Mouse (Mus musculus) hindbrain, embryonic 10.5 days (tissue): Measurements from ENCODE around the gene Rab11fip3. TPM values are rescaled to one million over a fixed set of nuclear protein-coding genes. Genes with fewer than 3 reads are reported as not detected.
"Not testable (repeated sequence)": the region's sequence is repeated elsewhere in the genome, so short reads cannot be mapped to it uniquely, and the experiment has no call there.

Source experiments
- DNase-seq: peaks from one replicate; pipeline ENCODE4 v3.0.0-alpha.2; 2017; ENCODE audit warnings: low spot score
- H3K27ac ChIP-seq: fragments of 300-500 bp; sonication (generic); 2 replicates; pipeline ENCODE4 v1.5.1; 2016; ENCODE audit warnings: mild to moderate bottlenecking, moderate library complexity
- H3K27me3 ChIP-seq: fragments of 300-500 bp; sonication (generic); 2 replicates; pipeline ENCODE4 v1.6.1; 2016; ENCODE audit warnings: mild to moderate bottlenecking; ENCODE audit not compliant: poor library complexity, insufficient read depth, severe bottlenecking
- H3K36me3 ChIP-seq: fragments of 300-500 bp; sonication (generic); 2 replicates; pipeline ENCODE4 v1.6.1; 2016; ENCODE audit warnings: mild to moderate bottlenecking, moderate library complexity
- H3K4me1 ChIP-seq: fragments of 300-500 bp; sonication (generic); replicated peaks from 2 replicates; pipeline ENCODE4 v1.6.1; 2016; ENCODE audit warnings: mild to moderate bottlenecking
- H3K4me3 ChIP-seq: fragments of 300-500 bp; sonication (generic); 2 replicates; pipeline ENCODE4 v1.5.1; 2016; ENCODE audit warnings: mild to moderate bottlenecking, moderate library complexity
- H3K9me3 ChIP-seq: fragments of 300-500 bp; sonication (generic); 2 replicates; pipeline ENCODE4 v1.6.1; 2016; ENCODE audit warnings: mild to moderate bottlenecking, moderate library complexity
- WGBS: fragments of 180-500 bp; shearing (Covaris S2); methylation state at CpG from one replicate; pipeline ENCODE4 v1.1.7; 2016; 5-methylcytosine and 5-hydroxymethylcytosine counted together
- polyA plus RNA-seq: library from polyadenylated mRNA; unstranded; fragments of >200 nt; fragmentation: Nextera tagmentation; extraction: Ambion mirVana; gene quantifications from 2 replicates; pipeline ENCODE4 v1.2.1, GENCODE M21; 2016

Rab11fip3 gene
- polyA plus RNA-seq, 1 experiment from 2014 or later, result 30.9 TPM

- Histone ChIP-seq H3K4me1 (peaks cover 11% of the 10 kb centered on the region), H3K36me3 (no peaks in the 10 kb centered on the region), H3K9me3 (no peaks in the 10 kb centered on the region), H3K27ac (no peak overlapping the region), H3K27me3 (peaks cover 8% of the 10 kb centered on the region), H3K4me3 (no peak overlapping the region)
- DNase-seq, result no peak
- WGBS, result 63% methylated on average over 4 of the region's 4 CpGs
These were observed 36.3 kb upstream of the Rab11fip3 start for GRCm38 (mm10) chr17:26105619-26106018.

DNA sequence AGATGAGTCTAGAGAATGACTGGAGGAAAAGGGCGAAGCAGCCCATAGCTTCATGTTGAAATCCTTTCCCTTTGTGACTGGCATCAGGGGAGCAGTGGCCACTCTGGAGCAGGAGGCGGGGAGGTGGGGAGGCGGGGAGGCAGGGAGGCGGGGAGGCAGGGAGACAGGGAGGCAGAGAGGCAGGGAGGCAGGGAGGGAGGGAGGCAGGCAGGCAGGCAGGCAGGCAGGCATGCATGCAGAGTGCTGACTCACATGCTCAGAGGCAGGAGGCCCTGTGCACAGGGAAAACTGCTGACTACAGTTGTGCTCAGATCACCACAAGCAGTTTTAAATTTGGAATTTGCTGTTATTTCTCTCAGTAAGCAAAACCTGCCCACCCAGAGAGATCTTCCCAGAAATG is 32.1 kb upstream of the Rab11fip3 start:
- peaks cover 5% of the 10 kb centered on the region; the same call in 1 of the 2 replicates for H3K4me1 ChIP-seq
- no peaks in the 10 kb centered on the region for H3K27me3 ChIP-seq
- no peaks in the 10 kb centered on the region for H3K9me3 ChIP-seq
- H3K36me3 ChIP-seq, result no peaks in the 10 kb centered on the region
- H3K27ac ChIP-seq, result no peak overlapping the region
- 36% methylated on average over 4 of the region's 4 CpGs for WGBS
- H3K4me3 ChIP-seq, result no peak overlapping the region
- no peak for DNase-seq

DNA sequence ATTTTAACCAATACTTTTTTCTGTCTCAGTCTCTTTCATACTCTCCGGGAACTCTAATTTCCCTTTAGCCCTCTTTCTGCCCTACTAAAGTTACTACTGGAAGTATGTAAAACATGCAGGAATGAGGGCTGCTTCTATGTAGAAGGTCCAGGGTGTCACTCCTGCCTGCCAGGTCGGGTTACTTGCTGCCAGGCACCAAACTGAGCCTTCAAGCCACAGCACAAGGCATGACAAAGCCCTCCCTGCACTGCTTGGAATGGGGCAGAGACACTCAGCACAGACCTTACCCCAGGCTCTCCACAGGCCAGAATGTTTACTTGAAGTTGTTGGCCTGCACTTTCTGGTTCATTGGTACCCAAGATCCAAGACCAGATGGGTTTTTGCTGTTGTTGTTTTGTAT is 30.8 kb upstream of the Rab11fip3 start:
- Histone ChIP-seq H3K4me3 (no peak overlapping the region), H3K27ac (no peak overlapping the region), H3K9me3 (no peaks in the 10 kb centered on the region), H3K27me3 (no peaks in the 10 kb centered on the region), H3K4me1 (peaks cover 9% of the 10 kb centered on the region), H3K36me3 (no peaks in the 10 kb centered on the region)
- no peak for DNase-seq
- WGBS, result 46% methylated on average over 2 of the region's 2 CpGs

GRCm38 (mm10) chr17:26099316-26099715 is 30.0 kb upstream of the Rab11fip3 start:
- H3K27ac ChIP-seq, DNase-seq, H3K9me3 ChIP-seq, H3K27me3 ChIP-seq, H3K36me3 ChIP-seq, H3K4me3 ChIP-seq: not testable (repeated sequence)
- 63% methylated on average over 3 of the region's 3 CpGs for WGBS
- H3K4me1 ChIP-seq, result peaks cover 17% of the 10 kb centered on the region

- H3K36me3 ChIP-seq, result peaks cover 4% of the 10 kb centered on the region
- no peaks in the 10 kb centered on the region for H3K27me3 ChIP-seq
- WGBS, result 90% methylated on average over 7 of the region's 7 CpGs
- H3K9me3 ChIP-seq, result no peaks in the 10 kb centered on the region
- H3K4me3 ChIP-seq, result no peak overlapping the region
- H3K27ac ChIP-seq, result no peak overlapping the region
- no peak for DNase-seq
- peaks cover 22% of the 10 kb centered on the region for H3K4me1 ChIP-seq
These were observed 29.1 kb upstream of the Rab11fip3 start for GRCm38 (mm10) chr17:26098461-26098860.

DNA sequence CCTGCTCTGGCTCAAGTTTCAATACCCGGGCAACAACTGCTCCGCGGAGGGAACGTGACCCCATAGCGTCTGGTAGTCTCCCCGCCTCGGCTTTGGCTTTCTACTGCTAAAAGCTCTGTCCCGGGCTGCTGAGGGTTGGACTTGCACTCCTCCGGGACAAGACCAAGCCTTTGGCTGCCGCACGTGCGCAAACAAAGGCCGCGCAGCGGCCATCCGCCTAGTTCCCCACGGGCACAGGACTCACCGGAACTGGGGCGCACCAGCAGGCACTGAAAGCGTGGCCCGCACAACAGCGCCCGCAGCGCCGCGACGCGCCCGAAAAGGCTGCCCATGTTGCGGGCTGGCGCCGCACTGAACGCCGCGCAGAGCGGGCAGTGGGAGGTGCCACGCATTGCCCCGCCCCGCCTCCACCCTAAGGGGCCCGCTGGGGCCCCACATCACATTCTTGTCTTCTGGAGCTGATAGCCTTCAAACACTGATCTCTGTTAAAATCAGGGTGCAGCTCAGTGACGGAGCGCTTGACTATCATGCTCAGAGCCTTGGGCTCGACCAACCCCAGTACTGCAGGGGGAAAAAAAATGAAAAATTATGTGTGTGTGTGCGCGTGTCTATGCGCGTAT is 25.9 kb upstream of the Rab11fip3 start, which contains the start of gene Nme4:
Gene Nme4 (minus strand): TSS at position 482 of the 620 bp plus-strand sequence.
- 5% methylated on average over 47 of the region's 47 CpGs for WGBS
- Histone ChIP-seq H3K36me3 (peaks cover 27% of the 10 kb centered on the region), H3K9me3 (0 out of 2 replicates have a peak, but pooled peaks cover 4% of the 10 kb centered on the region), H3K4me3 (peak within 1 kb of the TSS; percentile 82), H3K27me3 (no peaks in the 10 kb centered on the region), H3K4me1 (peaks cover 18% of the 10 kb centered on the region), H3K27ac (peak within 1 kb of the TSS; percentile 97)
- peak; percentile 80 for DNase-seq

GRCm38 (mm10) chr17:26094531-26095110 is 25.3 kb upstream of the Rab11fip3 start:
- Histone ChIP-seq H3K4me3 (peak overlapping the region; percentile 82), H3K27ac (peak overlapping the region; percentile 97), H3K9me3 (0 out of 2 replicates have a peak, but pooled peaks cover 4% of the 10 kb centered on the region), H3K4me1 (peaks cover 25% of the 10 kb centered on the region), H3K27me3 (no peaks in the 10 kb centered on the region), H3K36me3 (peaks cover 27% of the 10 kb centered on the region)
- DNase-seq, result no peak
- WGBS, result 27% methylated on average over 9 of the region's 9 CpGs

GRCm38 (mm10) chr17:26089905-26090632 is 20.7 kb upstream of the Rab11fip3 start, which contains the start of gene Decr2:
Decr2 (minus strand) TSS chr17:26090337.
- peak; percentile 90 for DNase-seq
- Histone ChIP-seq H3K27ac (peak within 1 kb of the TSS; percentile 77), H3K4me1 (peaks cover 21% of the 10 kb centered on the region), H3K27me3 (no peaks in the 10 kb centered on the region), H3K9me3 (0 out of 2 replicates have a peak, but pooled peaks cover 4% of the 10 kb centered on the region), H3K4me3 (peak within 1 kb of the TSS; percentile 60), H3K36me3 (peaks cover 32% of the 10 kb centered on the region)
- 2% methylated on average over 32 of the region's 32 CpGs for WGBS

DNA sequence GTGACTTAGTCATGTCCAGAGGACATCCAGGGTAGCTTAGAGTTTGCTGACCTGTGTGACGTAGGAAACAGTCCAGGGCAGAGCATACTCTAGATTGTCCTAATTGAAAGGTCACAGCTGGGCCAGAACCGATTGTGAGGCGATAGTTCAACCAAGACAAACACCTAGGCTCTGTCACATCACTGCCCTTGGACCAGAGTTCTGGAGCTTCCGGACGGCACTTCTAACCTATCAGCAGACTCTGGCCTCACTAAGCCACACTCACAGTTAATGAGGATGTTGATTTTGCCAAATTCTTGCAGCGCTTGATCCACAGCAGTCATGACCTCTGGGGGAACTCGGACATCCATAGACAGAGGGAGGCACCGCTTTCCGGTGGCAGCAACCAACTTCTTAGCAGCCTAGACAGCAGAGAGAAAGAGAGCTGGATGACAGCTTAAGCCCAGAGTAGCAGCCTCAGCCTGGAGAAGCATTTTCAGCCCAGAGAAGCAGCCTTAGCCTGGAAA is 17.8 kb upstream of the Rab11fip3 start:
- WGBS, result 90% methylated on average over 9 of the region's 9 CpGs
- DNase-seq, result no peak
- H3K4me1 ChIP-seq, result peaks cover 8% of the 10 kb centered on the region
- no peak overlapping the region for H3K4me3 ChIP-seq
- H3K36me3 ChIP-seq, result peaks cover 21% of the 10 kb centered on the region
- no peaks in the 10 kb centered on the region for H3K27me3 ChIP-seq
- no peak overlapping the region for H3K27ac ChIP-seq
- H3K9me3 ChIP-seq, result 0 out of 2 replicates have a peak, but pooled peaks cover 2% of the 10 kb centered on the region

- H3K4me1 ChIP-seq, result no peaks in the 10 kb centered on the region
- H3K9me3 ChIP-seq, result no peaks in the 10 kb centered on the region
- no peak for DNase-seq
- H3K36me3 ChIP-seq, result peaks cover 16% of the 10 kb centered on the region
- H3K4me3 ChIP-seq, result no peak overlapping the region
- no peak overlapping the region for H3K27ac ChIP-seq
- no peaks in the 10 kb centered on the region for H3K27me3 ChIP-seq
- 53% methylated on average over 2 of the region's 2 CpGs for WGBS
These were observed 11.5 kb upstream of the Rab11fip3 start for GRCm38 (mm10) chr17:26080867-26081266.

DNA sequence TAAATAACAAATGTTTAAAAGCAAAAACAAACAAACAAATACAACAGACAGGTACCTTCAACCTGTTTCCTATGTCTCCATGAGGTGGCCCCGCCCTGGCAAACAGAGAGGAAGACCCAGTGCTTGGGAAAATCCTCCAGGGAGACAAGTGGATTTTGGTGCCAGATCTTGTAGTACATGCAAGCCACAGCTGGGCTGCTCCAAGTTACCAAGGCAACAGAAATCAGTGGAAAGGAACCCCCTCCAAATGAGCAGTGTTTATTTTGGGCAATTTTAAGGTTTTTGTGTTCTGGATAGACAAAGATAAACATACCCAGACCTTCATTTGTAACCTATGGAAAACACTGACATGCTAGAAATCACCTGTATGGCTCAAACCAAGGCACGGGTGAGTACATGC is 9.5 kb upstream of the Rab11fip3 start:
- Histone ChIP-seq H3K36me3 (peaks cover 15% of the 10 kb centered on the region), H3K9me3 (no peaks in the 10 kb centered on the region), H3K4me1 (no peaks in the 10 kb centered on the region), H3K4me3 (no peak overlapping the region), H3K27me3 (no peaks in the 10 kb centered on the region), H3K27ac (no peak overlapping the region)
- no peak for DNase-seq
- 83% methylated on average over 2 of the region's 2 CpGs for WGBS

DNA sequence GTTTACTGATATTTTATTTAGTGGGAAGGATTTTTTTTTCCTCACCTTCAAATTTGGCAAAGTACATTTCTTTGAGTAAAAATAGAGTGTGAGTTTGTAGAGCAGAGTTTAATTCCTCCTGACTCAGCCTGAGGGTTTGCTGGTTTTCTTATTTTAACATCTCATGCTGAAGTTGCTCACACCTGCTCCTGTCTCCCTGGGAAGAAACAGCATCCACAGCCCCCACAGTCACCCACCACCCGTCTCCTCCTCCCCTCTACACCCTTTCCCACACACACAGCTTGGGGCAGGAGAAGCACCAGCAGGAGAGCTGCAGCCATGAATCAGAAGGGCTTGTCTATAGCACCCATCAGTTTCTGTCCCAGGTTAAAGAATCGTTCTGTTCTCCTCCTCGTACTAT is 5.9 kb upstream of the Rab11fip3 start:
- Histone ChIP-seq H3K27me3 (peaks cover 20% of the 10 kb centered on the region), H3K4me3 (no peak overlapping the region), H3K9me3 (no peaks in the 10 kb centered on the region), H3K4me1 (no peaks in the 10 kb centered on the region), H3K36me3 (no peaks in the 10 kb centered on the region), H3K27ac (no peak overlapping the region)
- no peak for DNase-seq
- WGBS, result 74% methylated on average over 3 of the region's 3 CpGs

DNA sequence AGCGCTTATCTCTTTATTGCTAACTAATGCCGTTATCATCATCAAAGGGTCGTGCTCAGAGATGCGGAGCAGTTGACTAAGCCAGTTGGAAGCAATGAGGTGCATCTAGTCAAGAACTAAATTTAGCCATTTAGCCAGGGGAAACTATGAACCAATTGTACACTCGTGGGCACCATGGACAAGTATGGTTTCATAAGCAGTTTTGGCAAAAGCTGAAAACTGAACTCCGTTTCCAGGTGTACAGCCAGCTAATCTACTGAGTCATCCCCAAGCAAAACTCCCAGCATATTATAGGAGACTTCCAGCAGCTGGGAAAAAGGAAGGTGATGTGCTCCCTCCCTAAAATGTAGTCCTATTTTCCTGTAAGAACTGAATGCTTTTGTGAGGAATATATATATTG is 781 bp upstream of the Rab11fip3 start:
- WGBS, result 46% methylated on average over 6 of the region's 6 CpGs
- Histone ChIP-seq H3K27me3 (peaks cover 24% of the 10 kb centered on the region), H3K4me1 (peaks cover 41% of the 10 kb centered on the region), H3K4me3 (peak overlapping the region; percentile 97), H3K27ac (no peak overlapping the region), H3K9me3 (no peaks in the 10 kb centered on the region), H3K36me3 (peaks cover 16% of the 10 kb centered on the region)
- DNase-seq, result no peak
